Mouse (Mus musculus) cerebellum, adult 2 months (tissue): ENCODE measurements around the gene Xylb. TPM values are rescaled to one million over a fixed set of nuclear protein-coding genes. Genes with fewer than 3 reads are reported as not detected.

Source experiments
- DNase-seq, 2 experiments: peaks; one replicate each; pipeline ENCODE4 v3.0.0; 2021
- H3K27ac ChIP-seq: fragments of 200-500 bp; 2 replicates; pipeline ENCODE4 v1.5.1; 2012; ENCODE audit warnings: low read length, control low read depth, inconsistent platforms; ENCODE audit not compliant: insufficient read depth
- H3K27me3 ChIP-seq: fragments of 200-500 bp; 2 replicates; pipeline ENCODE4 v1.6.1; 2012; ENCODE audit warnings: inconsistent platforms, mild to moderate bottlenecking, low read length, moderate library complexity; ENCODE audit not compliant: control insufficient read depth, insufficient read depth
- H3K4me1 ChIP-seq: fragments of 200-500 bp; 2 replicates; pipeline ENCODE4 v1.6.1; 2011; ENCODE audit warnings: low read length; ENCODE audit not compliant: control insufficient read depth, insufficient read depth
- H3K4me3 ChIP-seq: fragments of 200-500 bp; replicated peaks from 2 replicates; pipeline ENCODE3; 2011; ENCODE audit warnings: mild to moderate bottlenecking, low read depth, low read length, control low read depth; ENCODE audit not compliant: insufficient read depth
- CTCF ChIP-seq: fragments of 200-500 bp; IDR thresholded peaks from 2 replicates; pipeline ENCODE4 v1.5.1; 2011; ENCODE audit warnings: low read depth, mild to moderate bottlenecking, control low read depth, low read length, moderate library complexity, borderline replicate concordance; ENCODE audit not compliant: insufficient read depth
- POLR2A ChIP-seq: fragments of 200-500 bp; IDR thresholded peaks from 2 replicates; pipeline ENCODE4 v1.6.1; 2011; ENCODE audit warnings: low read length, control low read depth, borderline replicate concordance; ENCODE audit not compliant: insufficient read depth
- WGBS: fragments of 180-500 bp; shearing (Covaris S2); methylation state at CpG from one replicate; pipeline ENCODE4 v1.1.7; 2018; 5-methylcytosine and 5-hydroxymethylcytosine counted together
- polyA plus RNA-seq: library from polyadenylated mRNA; depleted of rRNA; stranded (reverse); fragments of >200 nt; gene quantifications from 2 replicates; pipeline ENCODE4 v1.2.3, GENCODE M21; 2012; rRNA removed

Xylb gene
- polyA plus RNA-seq, 1 experiment, result 5.9 TPM

DNA sequence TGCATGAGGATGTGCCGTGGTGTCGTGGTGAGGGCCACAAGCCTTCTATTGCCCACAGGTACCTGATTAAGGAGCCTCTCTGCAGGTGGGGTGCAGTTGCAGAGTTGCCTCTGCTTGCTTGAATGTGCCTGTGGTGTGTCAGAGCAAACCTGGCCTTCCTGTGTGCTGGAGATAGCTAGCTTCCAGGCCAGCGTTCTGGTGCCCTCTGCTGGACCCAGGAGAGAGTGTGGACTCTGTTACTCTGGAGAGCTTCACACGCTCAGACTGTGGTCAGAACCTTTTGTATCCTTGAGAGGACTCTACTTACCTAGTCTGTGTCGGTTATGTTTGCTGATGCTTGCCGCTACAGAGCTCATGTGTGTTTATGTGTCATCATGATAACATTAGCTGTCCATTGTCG, 73.1 kb downstream of the Xylb start:
- TF ChIP-seq CTCF (peak; percentile 98), POLR2A (no peak)
- H3K4me3 ChIP-seq, result no peak overlapping the region
- peaks cover 14% of the 10 kb centered on the region for H3K4me1 ChIP-seq
- H3K27ac ChIP-seq, result no peak overlapping the region
- H3K27me3 ChIP-seq, result no peaks in the 10 kb centered on the region
- 41% methylated on average over 7 of the region's 7 CpGs for WGBS
- DNase-seq, result peak; percentile 81 to 85

DNA sequence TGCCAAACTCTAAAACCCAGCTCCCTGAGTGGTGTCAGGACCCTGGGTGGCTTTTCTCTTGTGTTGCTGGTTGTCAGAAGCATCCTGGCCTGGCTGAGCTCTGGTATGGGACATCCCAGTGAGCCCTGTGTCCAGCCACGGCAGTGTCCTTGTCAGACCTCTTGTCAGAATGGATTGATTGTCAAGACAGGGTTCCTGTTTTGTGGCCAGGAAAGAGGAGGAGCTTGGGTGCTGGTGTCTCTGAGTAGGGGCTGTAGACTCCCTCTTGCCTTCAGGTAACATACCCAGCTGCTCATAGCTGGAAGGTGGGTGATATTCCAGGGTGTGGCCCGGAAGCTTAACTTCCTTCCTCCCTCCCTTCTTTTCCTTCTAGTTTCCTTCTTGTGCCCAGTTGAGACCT, 78.7 kb downstream of the Xylb start:
- TF ChIP-seq CTCF, result no peak
- no peak for DNase-seq

DNA sequence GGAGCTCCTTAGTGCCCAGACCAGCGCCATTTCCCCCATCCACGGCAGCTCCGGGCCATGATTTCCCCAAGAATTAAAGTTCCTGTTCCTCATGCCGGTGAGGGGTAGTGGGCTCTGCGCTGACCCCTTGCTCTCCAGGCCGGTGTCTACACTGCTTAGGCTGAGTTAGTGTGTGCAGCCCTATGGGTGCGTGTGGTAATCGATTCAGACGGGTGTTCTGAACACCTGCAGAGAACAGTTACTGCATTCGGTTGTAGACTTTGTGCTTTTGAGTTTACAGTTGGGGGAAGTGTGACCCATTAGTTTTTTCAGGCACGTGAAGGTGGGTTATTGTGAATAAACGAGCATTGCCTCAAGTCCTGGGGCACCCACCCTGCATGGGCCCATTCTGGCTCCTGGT, 80.9 kb downstream of the Xylb start:
- H3K4me3 ChIP-seq, result no peak overlapping the region
- no peaks in the 10 kb centered on the region for H3K27me3 ChIP-seq
- no peak for TF ChIP-seq CTCF
- TF ChIP-seq POLR2A, result no peak
- peaks cover 3% of the 10 kb centered on the region; the same call in 1 of the 2 replicates for H3K4me1 ChIP-seq
- H3K27ac ChIP-seq, result no peak overlapping the region
- 90% methylated on average over 12 of the region's 12 CpGs for WGBS
- no peak for DNase-seq

More for the DNA sequence above, 78.7 kb downstream of the Xylb start:
- H3K4me1 ChIP-seq, result peaks cover 3% of the 10 kb centered on the region; the same call in 1 of the 2 replicates
- H3K27ac ChIP-seq, result no peak overlapping the region
- H3K4me3 ChIP-seq, result no peak overlapping the region
- H3K27me3 ChIP-seq, result no peaks in the 10 kb centered on the region
- 83% methylated on average over 2 of the region's 2 CpGs for whole genome bisulfite sequencing

DNA sequence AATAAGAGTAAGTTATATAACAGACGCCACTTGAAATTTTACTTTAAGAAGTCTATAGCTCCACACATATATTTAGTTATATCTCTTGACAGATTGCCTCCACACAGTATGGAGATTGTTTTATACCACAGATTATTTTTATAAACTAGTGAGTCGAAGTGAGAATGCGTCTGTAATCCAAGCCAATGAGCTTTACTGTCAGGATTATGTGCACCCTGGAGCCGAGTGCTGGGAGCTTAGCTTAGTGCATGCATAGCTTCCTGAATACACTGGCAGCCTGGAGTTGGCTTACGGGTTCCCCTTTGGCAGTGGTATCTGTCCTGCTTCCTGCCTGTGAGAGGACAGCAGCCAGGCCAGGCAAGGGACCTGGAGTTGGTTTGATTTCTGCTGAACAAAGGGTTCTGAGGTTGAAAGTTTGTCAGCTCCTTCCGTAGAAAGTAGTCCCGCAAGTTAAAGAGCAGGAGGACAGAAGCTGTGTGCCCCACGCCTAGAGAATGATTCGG, 81.4 kb downstream of the Xylb start:
- TF ChIP-seq POLR2A, result no peak
- no peak for TF ChIP-seq CTCF
- Histone ChIP-seq H3K27me3 (no peaks in the 10 kb centered on the region), H3K4me3 (no peak overlapping the region), H3K27ac (no peak overlapping the region), H3K4me1 (peaks cover 3% of the 10 kb centered on the region; the same call in 1 of the 2 replicates)
- no peak for DNase-seq
- 73% methylated on average over 9 of the region's 9 CpGs for WGBS

Other genes starting within 250 kb of the Xylb start
- gene Acaa1b, start 200.3 kb upstream of the Xylb start, polyA plus RNA-seq, result 0.52 and 1.2 TPM in 2 replicates
- gene Gm47289, start 198.2 kb upstream of the Xylb start, polyA plus RNA-seq, result not detected in 2 replicates
- not detected in 2 replicates for gene Slc22a13, start 148.3 kb upstream of the Xylb start, polyA plus RNA-seq
- 45.7 and 47.9 TPM in 2 replicates for gene Oxsr1, start 35.0 kb upstream of the Xylb start, polyA plus RNA-seq
- 135 and 139 TPM in 2 replicates for gene Acaa1a, start 17.7 kb upstream of the Xylb start, polyA plus RNA-seq
- gene Myd88, start 16.0 kb upstream of the Xylb start, polyA plus RNA-seq, result 5.4 and 6.1 TPM in 2 replicates
- not detected in 2 replicates for gene Slc22a14, start 8.2 kb downstream of the Xylb start, polyA plus RNA-seq
- 4.5 and 5.0 TPM in 2 replicates for gene Acvr2b, start 44.7 kb downstream of the Xylb start, polyA plus RNA-seq
- gene Exog, start 87.6 kb downstream of the Xylb start, polyA plus RNA-seq, result 13.0 and 14.1 TPM in 2 replicates
- 0.19 and 0.21 TPM in 2 replicates for gene Scn5a, start 221.6 kb downstream of the Xylb start, polyA plus RNA-seq